Mouse (Mus musculus): ENCODE data around the gene Spryd3. TPM values are rescaled to one million over a fixed set of nuclear protein-coding genes. Genes with fewer than 3 reads are reported as not detected.

Spryd3 gene
- total and polyA plus RNA-seq, 2 experiments from 2014 or later: 95.6 to 110 TPM

DNA sequence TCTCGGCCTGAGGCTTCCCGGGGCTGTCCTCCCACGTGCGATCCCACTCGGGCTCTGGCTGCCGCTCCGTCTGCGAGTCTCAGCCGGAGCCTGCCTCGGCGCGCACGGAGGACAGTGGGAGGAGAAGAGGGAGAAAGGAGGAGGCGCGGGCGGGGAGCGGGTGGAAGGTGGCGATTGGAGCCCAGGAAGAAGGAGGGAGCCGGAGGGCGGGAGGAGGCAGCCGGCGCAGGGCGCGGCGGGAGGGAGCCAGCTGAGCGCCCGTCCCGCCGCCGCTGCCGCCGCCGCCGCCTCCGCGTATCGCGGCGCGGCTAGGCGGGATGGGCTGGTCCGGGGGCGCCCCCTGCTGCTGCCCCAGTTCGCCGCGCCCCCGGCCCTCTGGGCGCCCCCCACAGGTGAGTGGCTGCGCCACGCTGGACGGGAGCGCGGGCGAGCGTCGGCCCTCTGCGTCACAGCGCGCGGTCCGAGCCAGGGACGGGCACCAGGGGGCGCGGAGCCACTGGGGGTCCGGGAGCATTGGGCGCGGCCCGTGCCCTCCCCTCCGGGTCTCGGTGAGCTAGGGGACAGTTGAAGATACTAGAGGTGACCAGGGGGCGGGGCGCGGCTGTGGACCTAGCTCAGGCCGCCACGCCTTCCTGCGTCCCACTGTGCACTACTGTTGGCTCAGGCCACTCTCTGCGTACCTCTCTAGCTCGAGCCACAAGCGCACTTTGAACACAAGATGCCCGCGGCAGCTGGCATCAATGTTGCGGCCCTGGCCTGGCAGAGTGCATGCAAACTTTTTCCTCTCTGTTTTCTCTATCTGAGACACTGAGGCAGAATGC lies 35.7 kb downstream of the Spryd3 start, which contains the start of gene Tns2:
Gene Tns2, plus strand, starts transcription at position 253 of the 821 bp plus-strand sequence.
- H3K27ac ChIP-seq (ENCODE audit: low read depth, low read length): no peak within 1 kb of the TSS; the same call in 1 of the 2 replicates
- 1% methylated on average over 64 of the region's 82 CpGs for WGBS
- H3K9ac ChIP-seq: peak within 1 kb of the TSS; percentile 46
- H3K36me3 ChIP-seq (ENCODE audit: insufficient read depth): peaks cover 26% of the 10 kb centered on the region
- DNase-seq: peak; percentile 50
- peak; percentile 68 for ATAC-seq
- no peaks in the 10 kb centered on the region for H3K9me3 ChIP-seq (ENCODE audit: low read length)
- peak within 1 kb of the TSS; percentile 44 for H3K4me3 ChIP-seq (ENCODE audit: low read depth, low read length)
- peak within 1 kb of the TSS; percentile 80 for H3K4me2 ChIP-seq (ENCODE audit: low read depth)
- TF ChIP-seq CTCF (IDR thresholded peaks at IDR 0.05; ENCODE audit: low read depth): peak; percentile 53
- no peaks in the 10 kb centered on the region for H3K27me3 ChIP-seq (ENCODE audit: insufficient read depth, low read length)
- peaks cover 5% of the 10 kb centered on the region; the same call in 1 of the 2 replicates for H3K4me1 ChIP-seq (ENCODE audit: insufficient read depth)

DNA sequence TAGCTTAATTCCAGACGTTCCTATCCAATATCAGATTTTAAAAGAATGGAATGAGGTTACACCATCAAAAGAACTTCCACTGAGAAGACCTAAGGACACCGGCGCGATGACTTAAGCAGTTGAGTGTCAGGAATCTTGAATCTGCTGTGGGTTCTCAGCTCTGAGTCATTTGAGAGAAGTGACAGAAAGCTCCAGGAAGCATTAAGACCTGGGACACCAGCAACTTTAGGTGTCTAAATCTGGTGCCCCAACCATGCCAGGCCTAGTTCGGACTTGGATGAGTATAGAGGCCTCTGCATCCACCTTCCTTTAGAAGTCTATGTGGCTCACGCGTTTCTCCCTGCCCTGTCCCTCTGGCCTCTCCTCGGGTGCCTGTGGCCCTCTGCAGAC lies 36.3 kb downstream of the Spryd3 start:
- H3K4me2 ChIP-seq (ENCODE audit: low read depth): peak overlapping the region; percentile 80
- peaks cover 32% of the 10 kb centered on the region for H3K36me3 ChIP-seq (ENCODE audit: insufficient read depth)
- H3K9me3 ChIP-seq (ENCODE audit: low read length): no peaks in the 10 kb centered on the region
- H3K4me1 ChIP-seq (ENCODE audit: insufficient read depth): peaks cover 5% of the 10 kb centered on the region; the same call in 1 of the 2 replicates
- H3K4me3 ChIP-seq (ENCODE audit: low read depth, low read length): peak overlapping the region; percentile 44
- no peak for TF ChIP-seq CTCF (IDR thresholded peaks at IDR 0.05; ENCODE audit: low read depth)
- peak overlapping the region; percentile 46 for H3K9ac ChIP-seq
- 22% methylated on average over 8 of the region's 8 CpGs for WGBS
- ATAC-seq (no peak), DNase-seq (no peak)
- no peak overlapping the region for H3K27ac ChIP-seq (ENCODE audit: low read depth, low read length)
- no peaks in the 10 kb centered on the region for H3K27me3 ChIP-seq (ENCODE audit: insufficient read depth, low read length)

DNA sequence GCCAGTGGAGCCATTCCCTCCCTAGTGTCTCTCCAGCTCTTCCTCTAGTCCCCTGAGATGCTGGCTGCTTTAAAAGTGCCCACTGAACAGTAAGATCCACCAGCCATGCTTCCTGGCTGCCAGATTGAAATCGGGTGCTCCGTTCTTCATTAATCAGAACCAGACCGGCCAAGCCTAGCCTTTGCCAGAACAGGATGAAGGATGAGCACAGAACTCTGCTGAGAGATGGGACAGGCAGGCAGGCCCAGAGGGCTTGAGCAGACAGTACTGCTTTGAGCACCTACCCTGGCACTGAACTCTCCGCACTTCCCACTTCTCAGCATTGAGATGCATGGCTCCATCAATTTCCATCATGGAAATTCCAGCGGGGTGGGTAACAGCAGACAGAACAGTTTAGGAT lies 36.8 kb downstream of the Spryd3 start:
- Histone ChIP-seq H3K4me2 (ENCODE audit: low read depth) (no peak overlapping the region), H3K4me3 (ENCODE audit: low read depth, low read length) (no peak overlapping the region), H3K36me3 (ENCODE audit: insufficient read depth) (peaks cover 37% of the 10 kb centered on the region), H3K4me1 (ENCODE audit: insufficient read depth) (peaks cover 5% of the 10 kb centered on the region; the same call in 1 of the 2 replicates), H3K9me3 (ENCODE audit: low read length) (no peaks in the 10 kb centered on the region), H3K27ac (ENCODE audit: low read depth, low read length) (no peak overlapping the region), H3K27me3 (ENCODE audit: insufficient read depth, low read length) (no peaks in the 10 kb centered on the region), H3K9ac (no peak overlapping the region)
- no peak for TF ChIP-seq CTCF (IDR thresholded peaks at IDR 0.05; ENCODE audit: low read depth)
- 62% methylated on average over 5 of the region's 5 CpGs for WGBS
- ATAC-seq (no peak), DNase-seq (no peak)

DNA sequence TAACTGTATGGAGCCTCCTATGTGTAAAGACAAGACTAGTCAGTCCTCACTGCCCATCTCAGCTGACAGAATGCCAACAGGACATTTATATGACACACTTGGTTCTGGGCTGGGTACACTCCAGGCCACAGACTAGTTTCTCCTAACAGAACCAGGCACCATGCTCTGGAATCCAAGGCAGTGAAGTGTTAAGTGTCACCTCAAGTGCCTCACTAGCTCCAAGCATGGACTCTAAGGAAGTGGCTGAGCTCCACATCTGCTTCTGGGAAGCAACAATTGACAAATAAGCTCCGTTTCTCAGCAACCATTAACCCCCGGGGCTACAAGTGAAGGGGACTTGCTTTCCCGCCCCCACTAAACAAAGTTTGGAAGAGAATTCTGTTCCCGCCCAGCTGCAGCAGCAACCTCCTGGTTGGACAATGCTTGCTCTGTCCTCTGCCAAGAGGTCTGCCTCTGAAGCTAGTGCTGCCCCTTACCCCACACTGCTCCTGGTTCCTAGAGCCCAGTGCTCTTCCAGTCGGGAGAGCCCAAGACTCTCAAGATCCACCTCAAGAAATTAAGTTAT lies 38.0 kb downstream of the Spryd3 start:
- H3K27ac ChIP-seq (ENCODE audit: low read depth, low read length): no peak overlapping the region
- TF ChIP-seq CTCF (IDR thresholded peaks at IDR 0.05; ENCODE audit: low read depth): no peak
- H3K9me3 ChIP-seq (ENCODE audit: low read length): no peaks in the 10 kb centered on the region
- ATAC-seq (no peak), DNase-seq (no peak)
- no peak overlapping the region for H3K4me2 ChIP-seq (ENCODE audit: low read depth)
- no peak overlapping the region for H3K9ac ChIP-seq
- WGBS: 27% methylated on average over 5 of the region's 5 CpGs
- peaks cover 5% of the 10 kb centered on the region; the same call in 1 of the 2 replicates for H3K4me1 ChIP-seq (ENCODE audit: insufficient read depth)
- peaks cover 49% of the 10 kb centered on the region for H3K36me3 ChIP-seq (ENCODE audit: insufficient read depth)
- no peaks in the 10 kb centered on the region for H3K27me3 ChIP-seq (ENCODE audit: insufficient read depth, low read length)
- no peak overlapping the region for H3K4me3 ChIP-seq (ENCODE audit: low read depth, low read length)

DNA sequence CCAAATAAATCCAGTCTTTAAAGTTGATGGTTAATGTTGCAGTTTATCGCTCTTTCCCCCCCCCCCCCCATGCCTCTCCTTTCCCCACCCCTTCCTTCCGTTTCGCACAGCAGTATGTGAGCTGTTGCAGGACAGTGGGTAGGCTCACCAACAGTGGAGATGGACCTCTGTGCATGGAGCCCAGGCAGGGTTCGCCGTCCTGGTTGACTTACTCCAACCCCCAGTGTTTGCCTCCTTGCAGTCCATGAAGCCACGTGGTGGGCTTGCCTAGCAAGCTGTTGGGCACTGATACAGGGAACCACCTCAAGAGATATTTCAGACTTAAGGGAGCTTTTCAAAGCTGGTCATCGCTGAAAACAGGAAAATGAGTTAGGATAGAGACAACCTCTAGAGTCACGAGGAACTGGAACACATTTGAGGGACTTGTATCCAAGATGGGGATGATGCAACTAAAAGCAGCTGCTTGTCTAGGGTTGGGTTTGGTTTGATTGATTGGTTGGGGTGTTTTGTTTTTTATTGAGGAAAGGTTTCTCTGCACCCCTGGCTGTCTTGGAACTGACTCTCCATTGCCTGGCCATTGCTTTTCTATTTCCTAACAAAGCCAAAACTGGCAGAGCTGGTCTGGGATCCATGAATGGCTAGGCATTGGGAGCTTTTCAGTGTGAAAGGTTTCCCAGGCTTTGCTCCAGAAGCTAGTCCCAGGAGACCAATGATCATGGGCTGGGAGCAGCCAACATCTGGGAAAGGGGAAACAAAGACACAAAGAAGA lies 38.7 kb downstream of the Spryd3 start:
- DNase-seq: no peak
- TF ChIP-seq CTCF (IDR thresholded peaks at IDR 0.05; ENCODE audit: low read depth): no peak
- WGBS: 82% methylated on average over 8 of the region's 8 CpGs
- H3K27ac ChIP-seq (ENCODE audit: low read depth, low read length): no peak overlapping the region
- H3K27me3 ChIP-seq (ENCODE audit: insufficient read depth, low read length): no peaks in the 10 kb centered on the region
- no peak for ATAC-seq
- H3K9ac ChIP-seq: no peak overlapping the region
- H3K4me2 ChIP-seq (ENCODE audit: low read depth): no peak overlapping the region
- no peaks in the 10 kb centered on the region for H3K9me3 ChIP-seq (ENCODE audit: low read length)
- peaks cover 56% of the 10 kb centered on the region for H3K36me3 ChIP-seq (ENCODE audit: insufficient read depth)
- H3K4me3 ChIP-seq (ENCODE audit: low read depth, low read length): no peak overlapping the region
- peaks cover 5% of the 10 kb centered on the region; the same call in 1 of the 2 replicates for H3K4me1 ChIP-seq (ENCODE audit: insufficient read depth)

DNA sequence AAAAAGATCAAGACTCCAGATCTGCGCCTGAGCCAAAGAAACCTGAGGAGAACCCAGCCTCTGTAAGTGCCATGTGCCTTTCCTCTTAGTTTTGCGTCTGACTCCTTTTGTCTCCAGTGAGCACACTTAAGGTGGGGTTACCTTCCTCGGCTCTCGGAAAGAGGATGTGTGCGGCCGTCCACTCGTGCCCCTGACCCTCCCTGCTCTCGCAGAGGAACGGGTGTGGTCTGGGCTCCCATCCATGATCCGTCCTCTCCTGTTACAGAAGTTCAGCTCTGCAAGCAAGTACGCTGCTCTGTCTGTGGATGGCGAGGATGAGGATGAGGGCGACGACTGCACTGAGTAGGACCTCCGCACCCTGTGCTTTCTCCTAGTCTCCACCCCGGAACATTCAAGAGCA lies 41.0 kb downstream of the Spryd3 start:
- 83% methylated on average over 16 of the region's 16 CpGs for WGBS
- Histone ChIP-seq H3K36me3 (ENCODE audit: insufficient read depth) (peaks cover 80% of the 10 kb centered on the region), H3K27ac (ENCODE audit: low read depth, low read length) (no peak overlapping the region), H3K9me3 (ENCODE audit: low read length) (no peaks in the 10 kb centered on the region), H3K4me2 (ENCODE audit: low read depth) (no peak overlapping the region), H3K4me1 (ENCODE audit: insufficient read depth) (peaks cover 4% of the 10 kb centered on the region; the same call in 1 of the 2 replicates), H3K9ac (no peak overlapping the region), H3K4me3 (ENCODE audit: low read depth, low read length) (no peak overlapping the region), H3K27me3 (ENCODE audit: insufficient read depth, low read length) (no peaks in the 10 kb centered on the region)
- ATAC-seq: no peak
- no peak for TF ChIP-seq CTCF (IDR thresholded peaks at IDR 0.05; ENCODE audit: low read depth)
- no peak for DNase-seq
